Comparison of ENCODE assay signal across 17 mouse cellular contexts in genomic region chr13:101551068-101551467, GRCm38 (mm10).
DNase-seq lines count a peak whose midpoint lies in the region; ATAC-seq and TF ChIP-seq lines count a peak whose summit lies in the region.
"Had no signal": no experiment of that assay in that cellular context is flagged by ENCODE, and none has a peak within 500 bp of the region (broad histone marks: within the 10 kb centered on the region; RNA-seq: fewer than 3 reads in every experiment).

No protein-coding gene starts in this region.

- no peak overlapping the region for H3K4me3 ChIP-seq in hindbrain, postnatal 0 days (ENCODE audit: low read length)
- H3K4me3 ChIP-seq in hindbrain, embryonic 11.5 days (ENCODE audit: low read depth, low read length), result no peak overlapping the region
- H3K4me3 ChIP-seq: embryonic facial prominence, embryonic 12.5 days; heart, embryonic 15.5 days; limb, embryonic 15.5 days had no signal

- H3K4me1 ChIP-seq in hindbrain, postnatal 0 days (ENCODE audit: insufficient read depth, low read length), result no peaks in the 10 kb centered on the region
- H3K4me1 ChIP-seq in hindbrain, embryonic 11.5 days (replicated peaks; ENCODE audit: control insufficient read depth, insufficient read depth, low read length), result no peaks in the 10 kb centered on the region

- 74% methylated on average over 6 of the region's 6 CpGs for WGBS in hindbrain, postnatal 0 days
- 89% methylated on average over 6 of the region's 6 CpGs for WGBS in hindbrain, embryonic 11.5 days

- TF ChIP-seq CTCF in hindbrain, postnatal 0 days (IDR thresholded peaks at IDR 0.05; ENCODE audit: low read depth), result no peak

- H3K9me3 ChIP-seq in hindbrain, postnatal 0 days (ENCODE audit: low read length), result no peaks in the 10 kb centered on the region
- no peaks in the 10 kb centered on the region for H3K9me3 ChIP-seq in hindbrain, embryonic 11.5 days (ENCODE audit: control insufficient read depth, low read length)
- H3K9me3 ChIP-seq: embryonic facial prominence, embryonic 12.5 days; heart, embryonic 15.5 days; limb, embryonic 15.5 days had no signal

- H3K27me3 ChIP-seq in hindbrain, postnatal 0 days (ENCODE audit: insufficient read depth, low read length), result no peaks in the 10 kb centered on the region
- no peaks in the 10 kb centered on the region for H3K27me3 ChIP-seq in hindbrain, embryonic 11.5 days (ENCODE audit: control insufficient read depth, insufficient read depth, low read length)
- H3K27me3 ChIP-seq: embryonic facial prominence, embryonic 12.5 days; heart, embryonic 15.5 days; limb, embryonic 15.5 days; Patski had no signal

- no peak overlapping the region for H3K9ac ChIP-seq in hindbrain, postnatal 0 days (replicated peaks; ENCODE audit: low read length)
- no peak overlapping the region for H3K9ac ChIP-seq in hindbrain, embryonic 11.5 days (ENCODE audit: low read depth, low read length)
- H3K9ac ChIP-seq: embryonic facial prominence, embryonic 12.5 days; heart, embryonic 15.5 days; limb, embryonic 15.5 days had no signal

- ATAC-seq in hindbrain, postnatal 0 days, result no peak
- ATAC-seq in hindbrain, embryonic 11.5 days (ENCODE audit: low FRiP score), result no peak
- ATAC-seq in erythroblast, adult 5-6 weeks (replicated peaks; ENCODE audit: low FRiP score, poor library complexity, severe bottlenecking), result peak; percentile 73
- peak; percentile 64 for ATAC-seq in megakaryocyte-erythroid progenitor cell, adult 5-6 weeks (replicated peaks; ENCODE audit: low FRiP score, low TSS enrichment, poor library complexity, severe bottlenecking)
- no peak for ATAC-seq in frontal cortex, adult (ENCODE audit: low TSS enrichment)
- ATAC-seq: inflammation-experienced regulatory T-cells, adult 6 months; midbrain, embryonic 16.5 days; Patski had no signal

- DNase-seq in hindbrain, postnatal 0 days (ENCODE audit: low spot score), result peak; percentile 15
- no peak for DNase-seq in hindbrain, embryonic 11.5 days (ENCODE audit: low spot score)
- peak; percentile 78 for DNase-seq in c-Kit-positive CD71-positive TER-119-negative erythroid progenitor cells, embryonic 14.5 days (ENCODE audit: low read depth)
- no peak for DNase-seq in kidney, postnatal 14 days
- no peak for DNase-seq in embryo, embryonic 9.5 days (ENCODE audit: extremely low spot score)
- DNase-seq: adrenal gland, postnatal 14 days; right cerebral cortex, postnatal 4 days; thymus, postnatal 25 days had no signal

- H3K4me2 ChIP-seq in hindbrain, postnatal 0 days (ENCODE audit: low read depth, low read length), result no peak overlapping the region
- no peak overlapping the region for H3K4me2 ChIP-seq in hindbrain, embryonic 11.5 days (replicated peaks; ENCODE audit: low read depth, low read length)
- H3K4me2 ChIP-seq: embryonic facial prominence, embryonic 12.5 days; heart, embryonic 15.5 days; limb, embryonic 15.5 days had no signal

- no peaks in the 10 kb centered on the region for H3K36me3 ChIP-seq in hindbrain, postnatal 0 days (ENCODE audit: insufficient read depth, low read length)
- H3K36me3 ChIP-seq in hindbrain, embryonic 11.5 days (ENCODE audit: control insufficient read depth, insufficient read depth, low read length), result no peaks in the 10 kb centered on the region
- H3K36me3 ChIP-seq: embryonic facial prominence, embryonic 12.5 days; heart, embryonic 15.5 days; limb, embryonic 15.5 days had no signal

- H3K27ac ChIP-seq in hindbrain, postnatal 0 days, result no peak overlapping the region
- H3K27ac ChIP-seq in hindbrain, embryonic 11.5 days (ENCODE audit: low read depth, low read length), result no peak overlapping the region
- H3K27ac ChIP-seq: embryonic facial prominence, embryonic 12.5 days; heart, embryonic 15.5 days; limb, embryonic 15.5 days had no signal

Comparison
In these comparisons a context has a peak if more than half of its experiments do, and no peak if none do; other contexts are left out.
1. DNase-seq: peak in hindbrain, postnatal 0 days (single experiment) and c-Kit-positive CD71-positive TER-119-negative erythroid progenitor cells, embryonic 14.5 days (single experiment); none in hindbrain, embryonic 11.5 days (single experiment), kidney, postnatal 14 days (single experiment) and embryo, embryonic 9.5 days (single experiment).
2. ATAC-seq: peak in erythroblast, adult 5-6 weeks (single experiment) and megakaryocyte-erythroid progenitor cell, adult 5-6 weeks (single experiment); none in hindbrain, postnatal 0 days (single experiment), hindbrain, embryonic 11.5 days (single experiment) and frontal cortex, adult (single experiment).